Mouse (Mus musculus) kidney, adult 10 weeks (tissue): Measurements from ENCODE around the gene Hist1h3i. TPM values are rescaled to one million over a fixed set of nuclear protein-coding genes. Genes with fewer than 3 reads are reported as not detected.

Experiments used
- polyA plus RNA-seq: library from polyadenylated mRNA; stranded (reverse); fragments of 350-450 nt; fragmentation: Illumina TruSeq; extraction: RNeasy Lipid Tissue Mini Kit (QIAGEN cat#74804); gene quantifications from one replicate; pipeline ENCODE4 v1.2.3, GENCODE M21; 2014; ENCODE audit warnings: low read depth, low replicate concordance

The Hist1h3i gene
- polyA plus RNA-seq = not detected

GRCm38 (mm10) chr13:21783255-21783617 lies at the start of gene Hist1h3i:
Hist1h3i (minus strand) TSS chr13:21783370.

GRCm38 (mm10) chr13:21831418-21832394 lies 48.5 kb upstream of the Hist1h3i start, which contains the start of gene Hist1h4n:
Hist1h4n (minus strand) TSS chr13:21832196.

DNA sequence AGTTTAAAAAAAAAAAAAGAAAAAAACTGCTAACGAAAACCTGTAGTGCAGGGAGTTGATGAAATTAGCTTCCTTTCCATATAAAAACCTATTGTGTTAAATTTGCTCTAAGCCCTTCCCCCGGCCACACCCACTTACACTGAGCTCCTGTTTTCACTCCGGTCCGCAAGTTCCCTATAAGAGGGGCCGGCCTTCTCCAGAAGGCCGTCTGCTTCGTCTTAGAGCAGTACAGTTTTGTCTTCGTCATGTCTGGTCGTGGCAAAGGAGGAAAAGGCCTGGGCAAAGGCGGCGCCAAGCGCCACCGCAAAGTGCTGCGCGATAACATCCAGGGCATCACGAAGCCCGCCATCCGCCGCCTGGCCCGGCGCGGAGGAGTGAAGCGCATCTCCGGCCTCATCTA lies 28.4 kb upstream of the Hist1h3i start, which contains the start of gene Hist1h4m:
Gene Hist1h4m, plus strand, starts transcription at position 208 of the 400 bp plus-strand sequence.

DNA sequence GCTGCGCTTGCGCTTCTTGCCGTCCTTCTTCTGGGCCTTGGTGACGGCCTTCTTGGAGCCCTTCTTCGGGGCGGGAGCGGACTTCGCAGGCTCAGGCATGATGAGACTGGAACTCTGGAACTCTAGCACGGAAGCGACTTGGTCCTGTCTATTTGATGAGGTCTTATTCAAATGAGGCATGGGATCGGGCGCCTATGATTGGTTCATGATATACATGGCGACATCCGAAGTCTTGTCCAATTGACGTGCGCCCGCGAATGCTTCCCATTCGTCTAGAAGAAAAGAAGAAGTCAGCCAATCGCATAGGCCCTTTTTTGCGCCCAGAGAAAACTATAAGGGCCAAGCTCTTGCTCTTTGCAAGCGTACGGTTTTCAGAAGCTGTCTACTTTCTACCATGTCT lies 26.9 kb upstream of the Hist1h3i start, which contains the start of the genes Hist1h2bq and Hist1h2ao:
Gene Hist1h2bq, minus strand, starts transcription at position 125 of the 400 bp plus-strand sequence.
Gene Hist1h2ao, plus strand, starts transcription at position 393 of the 400 bp plus-strand sequence.

GRCm38 (mm10) chr13:21786899-21787629 lies 3.9 kb upstream of the Hist1h3i start, which contains the start of the genes Hist1h2an and Hist1h2bp:
Hist1h2an (minus strand) TSS chr13:21787218.
Hist1h2bp (plus strand) TSS chr13:21787461.

DNA sequence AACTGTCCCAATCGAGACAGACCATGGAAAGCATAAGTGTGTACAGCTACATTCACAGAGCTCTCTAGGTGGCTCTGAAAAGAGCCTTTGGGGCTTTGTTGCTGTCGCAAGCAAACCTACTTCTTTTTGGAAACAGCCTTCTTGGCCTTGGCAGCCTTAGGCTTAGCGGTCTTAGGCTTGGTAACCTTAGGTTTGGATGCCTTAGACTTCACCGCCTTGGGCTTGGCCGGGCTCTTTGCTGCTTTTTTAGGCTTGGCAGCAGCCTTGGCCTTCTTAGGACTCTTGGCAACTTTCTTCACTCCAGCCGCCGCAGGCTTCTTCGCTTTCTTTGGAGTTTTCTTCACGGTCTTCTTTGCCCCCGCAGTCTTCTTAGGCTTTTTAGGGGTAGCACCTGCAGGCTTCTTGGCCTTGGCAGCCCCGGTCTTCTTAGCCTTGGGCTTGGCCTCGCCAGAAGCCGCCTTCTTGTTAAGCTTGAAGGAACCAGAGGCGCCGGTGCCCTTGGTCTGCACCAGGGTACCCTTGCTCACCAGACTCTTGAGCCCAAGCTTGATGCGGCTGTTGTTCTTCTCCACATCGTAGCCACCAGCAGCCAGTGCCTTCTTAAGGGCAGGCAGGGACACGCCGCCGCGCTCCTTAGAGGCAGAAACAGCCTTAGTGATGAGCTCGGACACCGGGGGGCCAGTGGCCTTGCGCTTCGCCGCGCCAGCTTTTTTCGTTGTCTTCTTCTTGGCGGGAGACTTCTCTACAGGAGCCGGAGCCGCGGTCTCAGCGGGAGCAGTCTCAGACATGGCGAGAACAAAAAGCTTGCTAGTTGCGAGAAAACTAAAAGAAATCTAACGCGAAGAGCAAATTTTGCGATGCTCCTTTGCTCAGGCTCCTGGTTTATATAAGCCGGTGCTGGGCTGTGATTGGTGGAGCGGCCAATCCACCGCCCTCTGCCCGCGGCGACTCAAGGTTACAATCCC lies 3.1 kb downstream of the Hist1h3i start, which contains the start of gene Hist1h1b:
Gene Hist1h1b, minus strand, starts transcription at position 859 of the 965 bp plus-strand sequence.

DNA sequence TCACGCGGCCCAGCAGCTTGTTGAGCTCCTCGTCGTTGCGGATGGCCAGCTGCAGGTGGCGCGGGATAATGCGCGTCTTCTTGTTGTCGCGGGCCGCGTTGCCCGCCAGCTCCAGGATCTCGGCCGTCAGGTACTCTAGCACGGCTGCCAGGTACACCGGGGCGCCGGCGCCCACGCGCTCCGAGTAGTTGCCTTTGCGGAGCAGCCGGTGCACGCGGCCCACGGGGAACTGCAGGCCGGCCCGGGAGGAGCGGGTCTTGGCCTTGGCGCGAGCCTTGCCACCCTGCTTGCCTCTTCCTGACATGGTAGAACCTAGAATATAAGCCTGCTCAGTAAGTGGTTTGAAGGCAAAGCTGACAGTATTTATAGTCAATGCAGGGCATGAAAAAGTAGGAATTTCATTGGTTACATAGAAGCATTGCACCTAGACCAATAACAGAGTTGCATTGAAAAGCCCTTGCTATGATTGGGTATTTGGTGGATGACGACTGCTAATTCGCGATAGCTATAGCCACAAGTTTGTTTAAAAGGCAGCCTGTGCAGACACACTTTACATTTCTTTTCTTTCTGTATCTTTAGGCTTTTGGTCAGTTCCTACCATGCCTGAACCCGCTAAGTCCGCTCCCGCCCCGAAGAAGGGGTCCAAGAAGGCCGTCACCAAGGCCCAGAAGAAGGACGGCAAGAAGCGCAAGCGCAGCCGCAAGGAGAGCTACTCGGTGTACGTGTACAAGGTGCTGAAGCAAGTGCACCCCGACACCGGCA lies 29.5 kb downstream of the Hist1h3i start, which contains the start of the genes Hist1h2ak and Hist1h2bn:
Gene Hist1h2ak, minus strand, starts transcription at position 304 of the 762 bp plus-strand sequence.
Gene Hist1h2bn, plus strand, starts transcription at position 600 of the 762 bp plus-strand sequence.

GRCm38 (mm10) chr13:21750159-21751017 lies 32.8 kb downstream of the Hist1h3i start, which contains the start of gene Hist1h4k:
Hist1h4k (minus strand) TSS chr13:21750505.

DNA sequence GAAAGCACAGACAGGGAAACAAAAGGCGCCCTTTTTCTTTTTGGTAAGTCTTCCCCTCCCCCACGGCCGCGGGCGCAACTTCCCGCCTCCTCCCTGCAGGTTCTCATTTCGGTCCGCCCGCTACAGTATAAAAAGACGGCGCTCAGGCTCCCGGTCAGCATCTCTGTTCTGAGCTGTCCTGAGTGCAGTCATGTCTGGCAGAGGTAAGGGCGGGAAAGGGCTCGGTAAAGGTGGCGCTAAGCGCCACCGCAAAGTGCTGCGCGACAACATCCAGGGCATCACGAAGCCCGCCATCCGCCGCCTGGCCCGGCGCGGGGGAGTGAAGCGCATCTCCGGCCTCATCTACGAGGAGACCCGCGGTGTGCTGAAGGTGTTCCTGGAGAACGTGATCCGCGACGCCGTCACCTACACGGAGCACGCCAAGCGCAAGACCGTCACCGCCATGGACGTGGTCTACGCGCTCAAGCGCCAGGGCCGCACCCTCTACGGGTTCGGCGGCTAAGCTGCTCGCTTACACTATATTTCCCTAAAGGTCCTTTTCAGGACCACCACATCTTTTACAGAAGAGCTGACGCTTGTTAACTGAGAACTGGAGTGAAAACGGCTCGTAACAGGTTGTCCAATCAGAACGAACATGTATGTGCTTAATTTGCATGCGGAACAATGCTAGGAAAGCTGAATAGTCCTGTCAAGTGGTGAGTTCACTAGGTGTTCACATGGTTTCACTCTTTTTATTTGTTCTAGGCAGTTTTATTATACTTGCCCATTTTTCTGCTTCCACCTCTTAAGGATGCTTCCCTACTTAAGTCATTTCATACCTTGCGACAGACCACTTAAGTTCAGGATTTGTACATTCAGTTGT lies 48.0 kb downstream of the Hist1h3i start, which contains the start of gene Hist1h4j:
Gene Hist1h4j, plus strand, starts transcription at position 159 of the 862 bp plus-strand sequence.

Other genes starting within 250 kb of the Hist1h3i start
- not detected for gene Olfr1366, start 240.6 kb downstream of the Hist1h3i start, polyA plus RNA-seq
- not detected for gene Olfr1535, start 223.5 kb downstream of the Hist1h3i start, polyA plus RNA-seq
- not detected for gene Olfr1364, start 201.6 kb downstream of the Hist1h3i start, polyA plus RNA-seq
- gene Olfr1362, start 169.3 kb downstream of the Hist1h3i start, polyA plus RNA-seq = not detected
- not detected for gene Olfr11, start 140.9 kb downstream of the Hist1h3i start, polyA plus RNA-seq
- not detected for gene Olfr1361, start 120.0 kb downstream of the Hist1h3i start, polyA plus RNA-seq
- gene Olfr1360, start 106.0 kb downstream of the Hist1h3i start, polyA plus RNA-seq = not detected
- gene Olfr1359, start 85.3 kb downstream of the Hist1h3i start, polyA plus RNA-seq = not detected
- not detected for gene Hist1h2bl, start 67.2 kb downstream of the Hist1h3i start, polyA plus RNA-seq
- not detected for gene Hist1h2ai, start 66.9 kb downstream of the Hist1h3i start, polyA plus RNA-seq
- gene Hist1h3h, start 65.7 kb downstream of the Hist1h3i start, polyA plus RNA-seq = not detected
- gene Hist1h2bm, start 61.3 kb downstream of the Hist1h3i start, polyA plus RNA-seq = not detected
- gene Hist1h4j, start 48.3 kb downstream of the Hist1h3i start, polyA plus RNA-seq = 2.0 TPM
- not detected for gene Hist1h4k, start 32.9 kb downstream of the Hist1h3i start, polyA plus RNA-seq
- gene Hist1h2ak, start 29.5 kb downstream of the Hist1h3i start, polyA plus RNA-seq = not detected
- gene Hist1h2bn, start 29.2 kb downstream of the Hist1h3i start, polyA plus RNA-seq = not detected
- not detected for gene Hist1h1b, start 2.7 kb downstream of the Hist1h3i start, polyA plus RNA-seq
- gene Hist1h2an, start 3.8 kb upstream of the Hist1h3i start, polyA plus RNA-seq = not detected
- not detected for gene Hist1h2bp, start 4.1 kb upstream of the Hist1h3i start, polyA plus RNA-seq
- not detected for gene Hist1h2bq, start 26.8 kb upstream of the Hist1h3i start, polyA plus RNA-seq
- not detected for gene Hist1h2ao, start 27.1 kb upstream of the Hist1h3i start, polyA plus RNA-seq
- gene Hist1h4m, start 28.4 kb upstream of the Hist1h3i start, polyA plus RNA-seq = not detected
- not detected for gene Hist1h4n, start 48.8 kb upstream of the Hist1h3i start, polyA plus RNA-seq
- not detected for gene Hist1h2ap, start 50.1 kb upstream of the Hist1h3i start, polyA plus RNA-seq
- 0.57 TPM for gene Hist1h2br, start 50.4 kb upstream of the Hist1h3i start, polyA plus RNA-seq
- gene Zfp184, start 161.7 kb upstream of the Hist1h3i start, polyA plus RNA-seq = 2.7 TPM
- not detected for gene Pom121l2, start 197.8 kb upstream of the Hist1h3i start, polyA plus RNA-seq
- gene Prss16, start 226.4 kb upstream of the Hist1h3i start, polyA plus RNA-seq = not detected